8 mouse cellular contexts compared by ENCODE assay signal in the genomic region with DNA sequence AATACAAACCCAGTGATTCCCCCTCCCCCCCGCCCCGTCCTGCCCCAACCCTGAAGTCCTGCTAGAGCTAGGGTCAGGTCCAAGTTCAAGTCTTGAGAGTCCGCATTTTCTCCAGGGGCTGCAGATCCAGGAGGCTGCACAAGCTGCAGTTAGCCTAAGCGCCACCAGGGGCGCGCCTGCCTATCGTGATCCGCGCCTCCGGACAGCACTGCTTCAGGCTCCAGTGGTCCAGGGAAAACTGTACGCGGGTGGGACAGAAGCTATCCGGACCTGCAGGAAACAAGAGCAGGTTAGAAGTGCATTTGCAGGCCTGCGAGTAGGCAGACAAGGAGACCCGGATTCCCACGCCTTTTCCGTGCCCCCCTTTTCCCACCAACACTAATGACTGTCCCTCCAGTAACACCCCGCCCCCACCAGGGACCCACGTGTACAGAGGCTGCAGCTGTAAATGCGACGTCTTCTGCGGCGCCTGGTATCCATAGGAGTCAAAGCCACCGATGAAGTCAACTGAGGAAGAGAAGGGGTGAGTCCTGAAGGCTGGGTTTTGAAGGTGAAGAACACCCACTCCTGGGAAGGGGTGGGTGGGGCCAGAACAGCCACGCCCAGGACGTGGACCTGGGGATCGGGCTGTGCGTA. TPM values are rescaled to one million over a fixed set of nuclear protein-coding genes. Genes with fewer than 3 reads are reported as not detected.
DNase-seq lines count a peak whose midpoint lies in the region; ATAC-seq and TF ChIP-seq lines count a peak whose summit lies in the region.

No protein-coding gene starts in this region.

- TF ChIP-seq CTCF in brain, embryonic 14.5 days (IDR thresholded peaks at IDR 0.05; ENCODE audit: borderline replicate concordance, extremely low read depth, insufficient read depth, insufficient read length), result peak; percentile 97
- peak; percentile 94 for TF ChIP-seq CTCF in liver, embryonic 14.5 days (IDR thresholded peaks at IDR 0.05; ENCODE audit: low read depth)
- peak; percentile 87 for TF ChIP-seq CTCF in stomach, postnatal 0 days (IDR thresholded peaks at IDR 0.05; ENCODE audit: low read depth)

- H3K4me3 ChIP-seq in erythroblast, embryonic 14.5 days (replicated peaks), result peak overlapping the region; percentile 24
- H3K4me3 ChIP-seq in heart, embryonic 12.5 days, result no peak overlapping the region; the same call in 1 of the 2 replicates
- H3K4me3 ChIP-seq in kidney, embryonic 16.5 days (ENCODE audit: low read length), result peak overlapping the region; percentile 12; the same call in 1 of the 2 replicates
- no peak overlapping the region for H3K4me3 ChIP-seq in liver, embryonic 14.5 days (ENCODE audit: insufficient read depth in 1 of 2, low read depth in 2 of 2, low read length in 2 of 2)
- peak overlapping the region; percentile 20 for H3K4me3 ChIP-seq in stomach, postnatal 0 days (ENCODE audit: low read depth, low read length)

- no peaks in the 10 kb centered on the region for H3K36me3 ChIP-seq in erythroblast, embryonic 14.5 days (ENCODE audit: control insufficient read depth)
- peaks cover 3% of the 10 kb centered on the region; the same call in 1 of the 2 replicates for H3K36me3 ChIP-seq in heart, embryonic 12.5 days
- no peaks in the 10 kb centered on the region for H3K36me3 ChIP-seq in kidney, embryonic 16.5 days (ENCODE audit: insufficient read depth, low read length)
- H3K36me3 ChIP-seq in liver, embryonic 14.5 days (replicated peaks; ENCODE audit: control insufficient read depth, insufficient read depth, low read depth), result no peaks in the 10 kb centered on the region
- no peaks in the 10 kb centered on the region for H3K36me3 ChIP-seq in stomach, postnatal 0 days (ENCODE audit: control insufficient read depth, insufficient read depth, low read length)

- H3K4me1 ChIP-seq in erythroblast, embryonic 14.5 days (ENCODE audit: control insufficient read depth), result peaks cover 12% of the 10 kb centered on the region
- H3K4me1 ChIP-seq in heart, embryonic 12.5 days (replicated peaks), result peaks cover 4% of the 10 kb centered on the region
- peaks cover 7% of the 10 kb centered on the region; the same call in 1 of the 2 replicates for H3K4me1 ChIP-seq in kidney, embryonic 16.5 days (ENCODE audit: insufficient read depth, low read length)
- no peaks in the 10 kb centered on the region; a peak in 1 of 4 replicates for H3K4me1 ChIP-seq in liver, embryonic 14.5 days (replicated peaks; ENCODE audit: control insufficient read depth in 2 of 2, insufficient read depth in 2 of 2, low read length in 1 of 2)
- H3K4me1 ChIP-seq in stomach, postnatal 0 days (replicated peaks; ENCODE audit: control insufficient read depth, insufficient read depth), result 0 out of 2 replicates have a peak, but pooled peaks cover 2% of the 10 kb centered on the region

- DNase-seq in A20 (ENCODE audit: low read depth, low spot score), result peak; percentile 59
- peak; percentile 67 for DNase-seq in brain, embryonic 14.5 days (ENCODE audit: low read depth)
- peak in 1 of 3 experiments; percentile 14 for DNase-seq in liver, embryonic 14.5 days (ENCODE audit: low read depth in 3 of 3, low spot score in 3 of 3)
- peak; percentile 68 for DNase-seq in neural tube, embryonic 10.5 days (ENCODE audit: extremely low spot score, low spot score)
- DNase-seq in stomach, postnatal 0 days (ENCODE audit: low spot score), result peak; percentile 78

- TF ChIP-seq POLR2A in brain, embryonic 14.5 days (IDR thresholded peaks at IDR 0.05; ENCODE audit: borderline replicate concordance, extremely low read depth, insufficient read depth, insufficient read length, poor library complexity, severe bottlenecking), result no peak

- 18% methylated on average over 28 of the region's 28 CpGs for WGBS in heart, embryonic 12.5 days
- WGBS in kidney, embryonic 16.5 days, result 22% methylated on average over 28 of the region's 28 CpGs
- WGBS in liver, embryonic 14.5 days (ENCODE audit: insufficient replicate concordance), result 11% methylated on average over 28 of the region's 28 CpGs
- 17% methylated on average over 28 of the region's 28 CpGs for WGBS in stomach, postnatal 0 days

- peaks cover 12% of the 10 kb centered on the region for H3K27me3 ChIP-seq in erythroblast, embryonic 14.5 days (ENCODE audit: control insufficient read depth)
- H3K27me3 ChIP-seq in heart, embryonic 12.5 days (replicated peaks), result no peaks in the 10 kb centered on the region
- no peaks in the 10 kb centered on the region for H3K27me3 ChIP-seq in kidney, embryonic 16.5 days (ENCODE audit: insufficient read depth, low read length)
- no peaks in the 10 kb centered on the region for H3K27me3 ChIP-seq in liver, embryonic 14.5 days (ENCODE audit: control insufficient read depth, insufficient read depth, low read length)
- H3K27me3 ChIP-seq in stomach, postnatal 0 days (ENCODE audit: control insufficient read depth, insufficient read depth, low read length), result no peaks in the 10 kb centered on the region

- peak; percentile 52 for ATAC-seq in heart, embryonic 12.5 days (ENCODE audit: insufficient number of reproducible peaks, low FRiP score)
- peak; percentile 72; the same call in 1 of the 2 replicates for ATAC-seq in kidney, embryonic 16.5 days (ENCODE audit: low FRiP score, low TSS enrichment)
- ATAC-seq in liver, embryonic 14.5 days (ENCODE audit: insufficient read depth), result 0 out of 2 replicates have a peak, but pooled peaks have one; percentile 26
- peak; percentile 49 for ATAC-seq in stomach, postnatal 0 days (ENCODE audit: low FRiP score, low TSS enrichment)

- H3K9me3 ChIP-seq in erythroblast, embryonic 14.5 days (ENCODE audit: control insufficient read depth, low read length), result peaks cover 7% of the 10 kb centered on the region
- no peaks in the 10 kb centered on the region for H3K9me3 ChIP-seq in heart, embryonic 12.5 days (replicated peaks)
- peaks cover 3% of the 10 kb centered on the region for H3K9me3 ChIP-seq in kidney, embryonic 16.5 days (ENCODE audit: low read length)
- H3K9me3 ChIP-seq in liver, embryonic 14.5 days (ENCODE audit: control insufficient read depth, low read length), result no peaks in the 10 kb centered on the region
- no peaks in the 10 kb centered on the region for H3K9me3 ChIP-seq in stomach, postnatal 0 days (ENCODE audit: control insufficient read depth, low read length)

- H3K4me2 ChIP-seq in heart, embryonic 12.5 days, result peak overlapping the region; percentile 55
- peak overlapping the region; percentile 50 for H3K4me2 ChIP-seq in kidney, embryonic 16.5 days (replicated peaks; ENCODE audit: low read depth, low read length)
- peak overlapping the region; percentile 42 for H3K4me2 ChIP-seq in liver, embryonic 14.5 days (ENCODE audit: low read depth)
- peak overlapping the region; percentile 53 for H3K4me2 ChIP-seq in stomach, postnatal 0 days (replicated peaks; ENCODE audit: low read depth)

- TF ChIP-seq EP300 in liver, embryonic 14.5 days (IDR thresholded peaks at IDR 0.05; ENCODE audit: low read depth), result no peak
- no peak for TF ChIP-seq EP300 in stomach, postnatal 0 days (optimal IDR thresholded peaks at IDR 0.05)

- H3K27ac ChIP-seq in heart, embryonic 12.5 days (ENCODE audit: poor library complexity, severe bottlenecking), result no peak overlapping the region
- no peak overlapping the region for H3K27ac ChIP-seq in kidney, embryonic 16.5 days (ENCODE audit: low read length)
- no peak overlapping the region for H3K27ac ChIP-seq in liver, embryonic 14.5 days
- no peak overlapping the region for H3K27ac ChIP-seq in stomach, postnatal 0 days (replicated peaks)

- no peak overlapping the region for H3K9ac ChIP-seq in heart, embryonic 12.5 days
- H3K9ac ChIP-seq in kidney, embryonic 16.5 days (replicated peaks; ENCODE audit: low read length), result no peak overlapping the region
- no peak overlapping the region for H3K9ac ChIP-seq in liver, embryonic 14.5 days (replicated peaks)
- no peak overlapping the region for H3K9ac ChIP-seq in stomach, postnatal 0 days (ENCODE audit: low read length)

RNA-seq across cellular contexts. Expression of gene Nkain1, which starts 42.2 kb away (rescaled TPM):
- polyA plus RNA-seq in brain, embryonic 14.5 days (2012; rRNA removed), result 203 and 210 TPM in 2 replicates
- not detected in 2 replicates for polyA plus RNA-seq in erythroblast, embryonic 14.5 days (2012)
- 1.1 and 1.3 TPM in 2 replicates for polyA plus RNA-seq in heart, embryonic 12.5 days (2016; fragmentation: Nextera tagmentation; extraction: Ambion mirVana)
- 1.0 and 1.1 TPM in 2 replicates for polyA plus RNA-seq in kidney, embryonic 16.5 days (2015; fragmentation: Nextera tagmentation; extraction: Ambion mirVana)
- polyA plus RNA-seq in liver, embryonic 14.5 days (2012; rRNA removed), result 0.39 and 0.79 TPM in 2 replicates
- not detected in 2 replicates for polyA plus RNA-seq in liver, embryonic 14.5 days (2014; fragmentation: Nextera tagmentation; extraction: Ambion mirVana)
- polyA plus RNA-seq in stomach, postnatal 0 days (2015; fragmentation: Nextera tagmentation; extraction: Ambion mirVana), result 0.18 and 0.24 TPM in 2 replicates

Comparison
In these comparisons a context has a peak if more than half of its experiments do, and no peak if none do; other contexts are left out.
1. H3K4me3 ChIP-seq: peak in erythroblast, embryonic 14.5 days (single experiment), kidney, embryonic 16.5 days (single experiment) and stomach, postnatal 0 days (single experiment); none in heart, embryonic 12.5 days (single experiment) and liver, embryonic 14.5 days (0 of 2).
2. RNA of gene Nkain1, which starts 42.2 kb away (polyA plus RNA-seq): 203 to 210 TPM in brain, embryonic 14.5 days; 1.1 to 1.3 TPM in heart, embryonic 12.5 days, 1.0 to 1.1 TPM in kidney, embryonic 16.5 days, 0.39 to 0.79 TPM in liver, embryonic 14.5 days, 0.18 to 0.24 TPM in stomach, postnatal 0 days and not detected in erythroblast, embryonic 14.5 days; every median in the first group is over 10 times any median in the second.
3. Peak in every context shown above with its lines, with median percentiles within 50 percentile points of each other: CTCF ChIP-seq, ATAC-seq and H3K4me2 ChIP-seq.